Mouse (Mus musculus) gastrocnemius, postnatal 4 days (tissue): ENCODE measurements around the gene Lamtor1. TPM values are rescaled to one million over a fixed set of nuclear protein-coding genes. Genes with fewer than 3 reads are reported as not detected.
A peak's percentile ranks its signal among the peaks of the same experiment; 100 is the strongest.

Experiments used
- DNase-seq, 2 experiments: peaks; one replicate each; pipeline ENCODE4 v3.0.0; 2021 to 2022; ENCODE audit warnings: low spot score in 2 of 2, mixed read lengths in 2 of 2
- total RNA-seq, 2 experiments: library from RNA; stranded (reverse); gene quantifications; 2 replicates each; pipeline ENCODE4 v1.2.3; 2021

The Lamtor1 gene
- total RNA-seq, 2 experiments from 2014 or later, result 105 to 106 TPM

DNA sequence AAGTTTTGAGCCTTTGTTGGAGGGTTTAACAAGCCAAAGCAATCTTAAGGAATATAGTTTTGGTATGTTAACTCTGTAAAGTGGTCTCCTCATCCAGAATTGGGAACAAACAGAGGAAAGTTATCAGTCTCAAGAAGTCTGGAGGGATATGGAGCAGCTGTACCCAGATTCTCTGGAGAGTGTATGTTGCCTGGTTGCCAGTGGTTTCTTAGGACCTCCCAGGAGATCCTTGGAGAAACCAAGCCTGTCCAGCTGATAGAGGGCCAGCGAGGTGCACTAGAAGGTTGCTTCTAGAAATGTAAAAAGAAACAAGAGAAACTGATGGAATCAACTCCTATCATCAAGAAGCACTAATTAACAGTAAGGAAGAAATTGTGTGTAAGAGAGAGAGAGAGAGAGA, 45.9 kb downstream of the Lamtor1 start:
- no peak for DNase-seq

DNA sequence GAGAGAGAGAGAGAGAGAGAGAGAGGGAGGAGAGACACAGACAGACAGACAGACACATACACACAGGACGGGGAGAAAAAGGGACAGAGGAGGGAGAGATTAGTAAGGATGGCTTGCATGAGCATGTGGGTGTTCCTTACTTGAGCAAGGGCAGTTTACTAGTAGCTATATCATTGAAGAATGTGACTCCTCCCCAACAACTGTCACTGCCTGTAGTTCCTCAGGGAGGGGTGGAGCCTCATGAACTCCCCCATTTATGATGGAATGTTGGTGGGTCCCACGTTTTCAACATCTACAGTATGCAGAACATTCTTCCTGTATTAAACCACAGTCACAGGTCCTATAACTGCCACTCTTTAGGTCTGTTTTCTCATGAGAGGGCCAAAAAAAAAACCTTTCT, 46.4 kb downstream of the Lamtor1 start:
- no peak for DNase-seq

DNA sequence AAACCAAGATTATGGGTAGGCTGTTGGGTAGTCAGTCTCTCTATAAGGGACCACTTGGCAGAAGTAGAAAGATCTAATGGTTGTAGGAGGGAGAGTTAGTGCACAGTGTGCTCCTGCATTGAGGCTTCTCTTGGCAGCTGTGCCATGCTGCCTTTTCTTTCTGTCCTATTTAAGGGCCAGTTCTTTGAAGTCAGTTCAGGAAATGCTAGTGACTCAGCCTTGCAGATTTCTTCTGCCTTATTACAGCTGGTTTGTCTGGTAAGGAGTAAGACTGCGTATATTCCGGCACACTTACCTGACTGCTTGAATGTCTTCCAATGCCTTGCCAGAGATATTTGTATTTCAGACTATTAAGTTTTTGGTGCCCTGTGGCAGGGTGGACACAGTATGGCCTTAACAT, 48.5 kb downstream of the Lamtor1 start:
- no peak for DNase-seq

DNA sequence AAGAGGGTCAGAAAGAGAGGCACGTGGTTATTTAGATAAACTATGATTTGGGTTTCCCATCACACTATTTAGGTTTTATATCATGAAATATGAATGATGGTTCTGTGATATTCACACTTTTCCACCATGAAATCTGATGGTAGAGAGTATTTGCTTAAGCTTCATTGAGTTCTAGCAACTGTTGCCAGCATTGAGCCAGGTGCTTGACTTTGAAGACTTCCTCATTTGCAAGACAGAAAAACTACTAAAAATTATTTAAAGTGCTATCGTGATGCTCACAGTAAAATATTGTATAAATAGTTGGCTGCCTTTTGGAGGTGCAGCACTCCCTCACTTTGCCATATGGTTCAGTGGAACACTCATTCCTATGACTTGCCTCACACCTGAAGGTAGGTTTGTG, 49.6 kb downstream of the Lamtor1 start:
- DNase-seq, result no peak

DNA sequence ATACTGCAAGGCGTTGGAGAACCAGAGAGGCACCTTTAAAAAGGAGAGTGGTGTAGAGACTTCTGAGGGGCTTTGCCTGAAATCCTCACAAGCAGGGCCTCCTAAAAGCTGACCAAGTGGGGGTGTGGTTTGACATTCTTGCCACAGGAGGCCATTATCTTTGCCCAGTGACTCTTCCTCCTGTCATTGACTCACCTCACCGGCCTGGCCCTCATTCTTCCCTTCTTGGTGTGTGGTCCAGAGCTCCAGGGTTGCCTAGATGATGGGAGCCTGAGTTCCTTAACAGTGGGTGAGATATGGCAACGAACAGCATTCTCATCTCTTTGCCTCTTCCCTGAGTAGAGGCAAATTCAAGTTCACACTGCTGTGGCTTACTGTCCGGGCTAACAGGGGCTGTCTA, 50.2 kb downstream of the Lamtor1 start:
- no peak for DNase-seq

DNA sequence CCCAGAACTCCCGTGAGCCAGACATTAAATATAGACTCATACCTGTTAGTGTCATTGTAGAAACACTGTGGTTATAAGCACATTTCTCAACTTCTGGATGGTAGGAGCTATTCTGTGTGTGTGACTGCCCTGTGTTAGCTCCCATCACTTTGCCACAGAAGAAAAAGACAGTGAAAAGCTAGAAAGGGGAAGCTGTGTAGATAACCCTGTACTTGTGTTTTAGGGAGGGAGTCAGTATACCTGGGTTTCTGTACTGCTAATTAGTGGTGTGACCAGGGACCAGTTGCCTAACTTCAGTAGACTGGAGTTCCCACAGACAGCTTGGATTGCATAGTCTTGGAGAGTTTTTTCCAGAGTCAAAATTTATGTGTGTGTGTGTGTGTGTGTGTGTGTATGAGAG, 50.8 kb downstream of the Lamtor1 start:
- no peak for DNase-seq

DNA sequence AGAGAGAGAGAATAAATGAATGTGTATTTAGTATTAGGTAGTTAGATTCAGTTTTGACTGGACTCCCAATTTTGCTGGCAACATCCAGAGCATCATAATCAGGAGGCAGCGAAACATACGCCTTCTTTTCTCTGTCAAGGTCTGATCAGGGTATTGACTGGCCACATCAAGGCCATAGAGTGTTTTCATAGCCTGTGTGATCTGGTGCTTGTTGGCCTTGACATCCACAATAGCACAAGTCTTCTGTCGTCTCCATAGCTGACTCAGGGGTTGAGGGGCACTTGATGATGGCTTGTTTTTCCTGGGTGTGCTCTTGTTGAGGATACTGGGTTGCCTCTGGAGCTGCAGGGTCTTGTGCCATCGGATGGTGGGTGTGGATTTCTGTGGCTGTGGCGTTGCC, 51.2 kb downstream of the Lamtor1 start:
- DNase-seq, result no peak

DNA sequence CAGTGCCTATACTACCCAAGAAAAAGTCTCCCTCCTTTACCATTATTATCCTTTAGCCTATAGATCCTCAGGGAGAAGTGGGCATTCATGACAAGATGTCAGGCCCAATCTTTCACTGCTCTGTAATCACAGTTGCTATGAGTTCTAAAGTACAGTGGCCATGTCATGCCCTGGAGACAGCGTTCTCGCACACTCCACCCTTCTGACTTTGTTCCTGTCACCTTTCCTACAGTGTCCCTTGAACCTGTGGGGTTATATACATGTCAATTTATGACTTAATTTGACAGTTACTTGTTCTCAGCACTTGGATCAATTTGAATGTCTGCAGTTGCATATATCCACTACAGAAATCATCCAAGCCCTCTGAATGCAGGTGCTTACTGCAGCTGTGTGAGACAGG, 57.1 kb downstream of the Lamtor1 start:
- DNase-seq, result no peak

GRCm38 (mm10) chr7:101963621-101964020, 57.9 kb downstream of the Lamtor1 start:
- DNase-seq, result no peak

DNA sequence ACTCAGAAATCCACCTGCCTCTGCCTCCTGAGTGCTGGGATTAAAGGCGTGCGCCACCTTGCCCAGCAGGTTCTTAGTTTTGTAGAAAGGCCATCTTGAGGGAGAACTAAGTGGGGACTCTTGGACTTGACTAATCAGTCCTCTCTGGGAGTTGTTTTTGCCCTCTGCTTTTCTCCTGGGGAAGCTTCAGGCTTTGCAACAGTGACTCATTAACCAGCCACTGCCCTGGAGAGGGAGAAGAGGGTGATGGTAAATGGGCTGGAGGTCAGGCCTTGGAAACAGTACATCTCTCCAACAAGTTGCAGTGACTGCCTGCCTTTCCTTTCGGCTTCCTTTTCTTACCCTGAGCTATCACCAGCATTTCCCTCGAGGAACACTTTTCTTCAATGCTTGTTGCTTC, 58.8 kb downstream of the Lamtor1 start:
- DNase-seq, result no peak

- no peak for DNase-seq
Observed at GRCm38 (mm10) chr7:101965606-101966005, 59.9 kb downstream of the Lamtor1 start.

DNA sequence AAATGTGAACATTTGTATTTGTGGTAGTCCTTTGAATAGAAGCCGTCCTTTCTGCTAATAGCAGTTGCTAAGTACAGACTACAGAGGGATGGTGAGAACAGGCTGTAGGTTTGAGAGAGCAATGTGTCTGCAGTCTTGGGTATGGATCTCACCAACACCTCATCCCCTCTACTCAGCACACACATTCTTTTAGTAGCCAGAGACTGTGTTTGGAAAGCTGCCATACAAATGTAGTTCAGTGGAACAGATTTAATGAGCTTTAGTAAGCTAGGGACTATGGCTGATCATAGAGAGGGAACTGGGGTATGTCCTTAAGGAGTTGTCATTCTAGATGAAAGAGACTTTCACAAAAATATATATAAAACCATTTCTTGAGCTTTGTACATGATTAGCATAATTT, 61.6 kb downstream of the Lamtor1 start:
- no peak for DNase-seq

DNA sequence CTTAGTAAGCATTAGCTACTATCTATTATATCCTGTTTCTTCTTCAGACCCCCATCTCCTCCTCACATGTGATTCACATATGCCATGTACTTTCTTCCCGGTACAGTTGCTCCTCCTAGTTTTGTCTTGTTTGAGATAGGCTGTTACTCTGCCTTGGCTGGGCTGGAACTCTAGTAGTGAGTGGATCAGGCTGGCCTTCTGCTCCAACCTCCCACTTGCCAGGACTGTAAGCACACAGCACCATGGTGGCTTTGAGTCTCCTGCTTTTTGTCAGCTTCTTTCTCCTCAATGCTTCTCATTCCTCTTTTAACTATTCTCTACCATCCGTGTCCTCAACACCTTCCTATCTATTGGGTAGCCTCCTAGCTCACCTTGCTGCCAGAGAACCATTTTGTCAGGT, 63.0 kb downstream of the Lamtor1 start:
- no peak for DNase-seq

DNA sequence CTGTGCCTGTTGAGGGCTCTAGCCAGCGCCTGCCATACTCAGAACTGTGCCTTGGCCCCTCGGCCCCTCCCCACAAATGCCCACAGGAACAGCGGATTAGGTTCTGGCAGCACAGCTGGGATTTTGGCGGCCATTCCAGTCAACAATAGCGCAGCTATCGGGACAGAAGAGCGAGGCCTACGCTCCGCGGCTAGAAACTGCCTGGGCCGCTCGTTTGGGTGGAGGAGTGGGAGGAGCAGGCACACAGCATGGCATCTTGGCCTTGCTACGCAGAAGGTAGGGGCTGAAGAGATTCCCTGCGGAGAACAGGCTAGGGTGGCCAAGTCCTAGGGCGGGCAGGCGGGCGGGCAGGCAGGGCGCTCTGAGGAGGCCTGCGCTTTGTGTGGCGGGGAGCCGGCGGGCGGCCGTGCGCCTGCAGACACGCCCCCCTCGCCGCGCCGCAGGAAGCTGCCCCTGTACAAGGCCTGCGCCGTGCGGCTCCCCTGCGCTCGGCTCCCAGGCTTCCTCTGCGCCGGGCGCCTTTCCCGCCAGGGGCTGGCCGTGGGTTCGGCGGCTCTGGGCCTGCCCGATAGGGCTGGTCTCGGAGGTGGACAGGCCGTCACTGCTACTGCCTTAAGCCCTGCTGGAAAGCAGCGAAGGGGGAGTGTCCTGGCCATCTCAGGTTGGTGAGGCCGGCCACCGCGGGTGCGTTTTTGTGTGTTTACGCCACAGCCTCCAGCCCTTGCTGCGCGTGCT, 64.2 kb downstream of the Lamtor1 start:
- peak; percentile 67 to 88 for DNase-seq

DNA sequence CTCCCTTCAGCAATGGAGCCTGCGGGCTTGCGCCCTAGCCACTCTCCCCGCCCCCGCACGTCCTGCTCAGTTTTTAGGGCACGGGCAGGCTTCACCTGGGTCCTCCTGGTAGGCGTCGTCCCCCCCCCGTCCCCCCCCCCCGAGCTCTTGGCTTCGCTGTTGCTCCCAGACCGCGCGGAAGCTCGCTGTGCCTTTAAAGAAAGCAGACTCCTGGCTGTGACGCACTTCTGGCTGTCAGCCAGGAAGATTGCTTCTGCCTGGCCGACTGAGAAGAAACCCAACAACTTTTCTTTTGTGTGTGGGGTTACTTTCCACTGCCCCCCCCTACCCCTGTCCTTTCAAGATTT, 64.7 kb downstream of the Lamtor1 start:
- DNase-seq, result peak; percentile 84 to 92

- DNase-seq, result peak; percentile 56 to 82
Observed at GRCm38 (mm10) chr7:101970821-101971461, 65.2 kb downstream of the Lamtor1 start.

DNA sequence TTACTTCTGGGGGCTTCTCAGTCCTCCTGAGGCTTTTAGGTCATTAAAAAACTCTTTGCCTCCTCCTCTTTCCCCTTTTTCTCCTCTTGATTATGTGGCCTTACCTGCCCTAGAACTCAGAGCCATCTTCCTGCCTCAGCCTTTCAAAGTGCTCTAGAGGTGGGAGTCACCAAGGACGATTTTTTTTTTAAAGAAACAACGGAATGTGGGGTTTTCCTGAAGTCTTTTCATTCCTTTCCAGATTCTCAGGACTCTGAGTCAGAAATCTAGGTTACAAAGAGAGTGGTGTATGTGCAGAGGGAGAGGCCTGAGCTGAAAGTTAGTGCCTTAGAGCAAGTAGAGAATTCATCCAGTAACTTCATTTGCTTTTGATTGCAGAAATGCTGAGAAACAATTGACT, 66.0 kb downstream of the Lamtor1 start:
- DNase-seq, result no peak

- DNase-seq, result no peak
Observed at GRCm38 (mm10) chr7:101973730-101974129, 68.0 kb downstream of the Lamtor1 start.

- DNase-seq, result peak in 1 of 2 experiments; percentile 60
Observed at GRCm38 (mm10) chr7:101974505-101974904, 68.8 kb downstream of the Lamtor1 start.
